Mouse (Mus musculus): ENCODE measurements at regions not wholly inside any gene's neighbourhood (a gene's known extent, or its start where the extent isn't known, plus 50 kb on each side); places are given as distances from the start of the nearest gene placed in this dataset.

DNA sequence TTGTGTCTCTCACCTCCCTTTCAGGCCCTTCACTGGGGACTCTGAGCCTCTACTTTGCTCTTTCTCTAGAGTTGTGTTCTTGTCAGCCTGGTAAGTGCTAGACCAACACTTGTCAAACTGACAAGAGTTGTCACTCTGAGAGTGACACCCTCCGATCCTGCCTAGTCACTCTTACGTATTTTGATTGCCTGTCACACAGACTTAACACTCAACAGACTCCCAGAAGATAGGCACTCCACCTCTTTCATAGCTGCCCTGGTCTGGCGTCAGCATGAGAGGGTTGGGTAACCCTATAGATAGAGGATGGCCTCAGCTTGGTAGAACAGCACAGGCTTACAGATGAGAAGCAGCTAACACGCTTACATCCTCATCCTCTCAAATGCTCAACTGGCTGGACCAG is 62.0 kb upstream of the Eomes start:
- no peak for DNase-seq

DNA sequence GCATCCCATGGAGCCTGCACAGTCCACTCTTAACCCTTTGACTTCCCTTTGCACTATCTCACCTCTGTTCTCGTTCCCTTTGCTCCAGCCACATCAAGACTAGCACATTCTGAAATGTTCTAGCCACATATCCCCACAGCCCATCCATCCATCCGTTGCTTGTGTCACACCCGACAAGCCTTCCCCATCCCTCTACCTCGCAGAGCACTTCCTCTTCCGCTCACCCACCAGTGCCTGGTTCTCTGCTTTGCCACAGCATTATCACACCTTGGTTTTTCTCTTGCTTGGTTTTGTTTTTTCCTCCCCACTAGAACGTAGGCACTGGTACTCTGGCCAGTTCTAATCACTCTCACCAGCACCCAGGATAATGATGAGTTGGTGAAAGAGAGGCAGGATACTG is 61.5 kb upstream of the Eomes start:
- no peak for DNase-seq

DNA sequence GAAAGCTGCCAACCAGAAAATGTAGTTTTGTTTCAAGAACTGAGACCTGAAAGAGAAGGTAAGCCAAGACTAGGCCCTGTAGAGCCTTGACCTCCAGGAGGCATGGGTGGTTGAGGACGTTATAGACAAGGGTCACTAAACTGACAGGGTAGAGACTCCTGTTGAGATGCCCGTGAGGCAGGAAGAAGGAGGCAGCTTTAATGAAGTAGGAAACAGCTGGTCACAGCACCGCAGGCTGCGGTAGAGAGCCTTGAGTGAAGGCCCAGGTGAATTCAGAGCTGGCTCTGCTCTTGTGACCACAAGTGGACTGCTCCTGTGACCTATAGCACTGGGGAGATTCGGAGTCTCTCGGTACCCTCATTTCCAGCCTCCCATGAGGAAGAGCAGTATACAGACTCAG is 53.7 kb upstream of the Eomes start:
- no peak for DNase-seq

Data from layer of hippocampus, adult 9-11 months (tissue).